Mouse (Mus musculus) hindbrain, embryonic 15.5 days (tissue): ENCODE results near the gene Foxp2. TPM values are rescaled to one million over a fixed set of nuclear protein-coding genes. Genes with fewer than 3 reads are reported as not detected.

Experiments used
- ATAC-seq: fragments of 200-750 bp; cut with Nextera tagmentation; 2 replicates; pipeline ENCODE4 v1.8.0; 2017; ENCODE audit warnings: low read depth, moderate number of reproducible peaks, moderate TSS enrichment; ENCODE audit not compliant: low FRiP score
- H3K27ac ChIP-seq: fragments of 300-500 bp; sonication (generic); replicated peaks from 2 replicates; pipeline ENCODE4 v1.5.1; 2015; ENCODE audit warnings: mild to moderate bottlenecking, inconsistent platforms
- H3K27me3 ChIP-seq: fragments of 300-500 bp; sonication (generic); 2 replicates; pipeline ENCODE4 v1.6.1; 2015; ENCODE audit warnings: control low read depth, inconsistent platforms
- H3K36me3 ChIP-seq: fragments of 300-500 bp; sonication (generic); 2 replicates; pipeline ENCODE4 v1.6.1; 2015; ENCODE audit warnings: control low read depth, inconsistent platforms
- H3K4me1 ChIP-seq: fragments of 300-500 bp; sonication (generic); replicated peaks from 2 replicates; pipeline ENCODE4 v1.6.1; 2015; ENCODE audit warnings: control low read depth, inconsistent platforms
- H3K4me2 ChIP-seq: fragments of 300-500 bp; sonication (generic); 2 replicates; pipeline ENCODE4 v1.6.1; 2015; ENCODE audit warnings: moderate library complexity, mild to moderate bottlenecking, inconsistent platforms
- H3K4me3 ChIP-seq: fragments of 300-500 bp; sonication (generic); 2 replicates; pipeline ENCODE4 v1.5.1; 2015; ENCODE audit warnings: mild to moderate bottlenecking, inconsistent platforms
- H3K9ac ChIP-seq: fragments of 300-500 bp; sonication (generic); 2 replicates; pipeline ENCODE4 v1.6.1; 2015; ENCODE audit warnings: inconsistent platforms
- H3K9me3 ChIP-seq: fragments of 300-500 bp; sonication (generic); 2 replicates; pipeline ENCODE4 v1.6.1; 2016; ENCODE audit warnings: control low read depth, inconsistent platforms
- WGBS: fragments of 180-500 bp; shearing (Covaris S2); methylation state at CpG from one replicate; pipeline ENCODE4 v1.1.7; 2015; 5-methylcytosine and 5-hydroxymethylcytosine counted together
- polyA plus RNA-seq: library from polyadenylated mRNA; unstranded; fragments of >200 nt; fragmentation: Nextera tagmentation; extraction: Ambion mirVana; gene quantifications from 2 replicates; pipeline ENCODE4 v1.2.1, GENCODE M21; 2015

Foxp2 gene
- polyA plus RNA-seq, 1 experiment from 2014 or later: 57.2 TPM

- Histone ChIP-seq H3K9me3 (no peaks in the 10 kb centered on the region), H3K4me1 (no peaks in the 10 kb centered on the region), H3K36me3 (no peaks in the 10 kb centered on the region), H3K4me3 (no peak overlapping the region), H3K9ac (no peak overlapping the region), H3K4me2 (no peak overlapping the region), H3K27ac (no peak overlapping the region), H3K27me3 (no peaks in the 10 kb centered on the region)
- no peak for ATAC-seq
- WGBS: 88% methylated on average over 2 of the region's 2 CpGs
Observed at GRCm38 (mm10) chr6:15130142-15130541, 229.0 kb downstream of the Foxp2 start.

- Histone ChIP-seq H3K4me2 (no peak overlapping the region), H3K36me3 (no peaks in the 10 kb centered on the region), H3K9me3 (no peaks in the 10 kb centered on the region), H3K27ac (no peak overlapping the region), H3K27me3 (no peaks in the 10 kb centered on the region), H3K4me3 (no peak overlapping the region), H3K9ac (no peak overlapping the region), H3K4me1 (no peaks in the 10 kb centered on the region)
- ATAC-seq: no peak
- WGBS: 54% methylated on average over 1 of the region's 1 CpGs
Observed at GRCm38 (mm10) chr6:15142094-15142493, 240.9 kb downstream of the Foxp2 start.

DNA sequence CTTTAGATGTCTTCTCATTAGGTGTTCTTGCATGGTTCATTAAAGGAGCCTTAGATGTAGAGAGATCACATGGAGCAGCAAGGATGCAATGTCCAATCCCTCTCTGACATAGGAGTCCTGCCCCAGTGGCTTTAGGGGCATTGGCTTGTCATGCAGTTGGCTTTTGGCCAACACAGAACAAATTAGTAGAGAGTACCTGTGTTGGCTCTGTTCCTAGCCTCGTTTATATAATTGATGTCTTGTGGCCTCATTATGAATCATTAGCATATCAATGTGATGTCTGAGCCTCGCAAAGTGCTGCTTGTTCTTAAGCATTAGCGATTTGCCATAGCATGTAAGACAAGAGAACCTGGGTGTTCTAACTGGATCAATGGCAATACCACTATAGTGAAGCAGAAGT is 250.5 kb downstream of the Foxp2 start:
- H3K36me3 ChIP-seq: no peaks in the 10 kb centered on the region
- no peaks in the 10 kb centered on the region for H3K9me3 ChIP-seq
- no peaks in the 10 kb centered on the region for H3K27me3 ChIP-seq
- H3K27ac ChIP-seq: no peak overlapping the region
- no peak overlapping the region for H3K4me3 ChIP-seq
- H3K4me2 ChIP-seq: no peak overlapping the region
- H3K9ac ChIP-seq: no peak overlapping the region
- no peaks in the 10 kb centered on the region for H3K4me1 ChIP-seq
- no peak for ATAC-seq
- 22% methylated on average over 3 of the region's 3 CpGs for WGBS

DNA sequence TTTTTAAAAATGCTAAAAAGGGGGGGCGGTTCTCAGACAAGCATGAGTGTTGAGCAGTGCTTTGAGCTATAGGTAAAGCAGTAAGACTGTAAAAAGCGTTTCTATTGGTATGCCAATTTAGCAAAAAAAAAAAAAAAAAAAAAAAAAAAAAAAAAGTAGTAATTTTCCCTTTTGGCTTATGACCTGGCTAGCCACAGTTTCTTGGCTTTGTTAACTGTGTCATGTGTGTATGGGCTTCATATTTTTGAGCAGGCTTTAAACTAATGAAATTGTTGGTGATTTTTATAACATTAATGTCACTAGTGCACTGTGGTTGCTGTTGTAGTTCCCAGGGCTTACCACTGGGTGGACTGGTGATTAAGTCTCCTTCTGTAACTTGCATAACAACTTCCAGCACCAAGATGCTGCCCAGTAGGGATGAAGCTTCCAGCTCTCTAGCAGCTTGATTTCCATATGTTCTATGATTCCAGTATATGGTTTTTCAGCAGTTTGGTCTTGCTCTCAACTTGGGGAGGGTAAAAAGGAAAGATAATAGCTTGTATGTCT is 262.4 kb downstream of the Foxp2 start:
- Histone ChIP-seq H3K36me3 (no peaks in the 10 kb centered on the region), H3K4me3 (no peak overlapping the region), H3K9ac (no peak overlapping the region), H3K27me3 (no peaks in the 10 kb centered on the region), H3K9me3 (no peaks in the 10 kb centered on the region), H3K27ac (no peak overlapping the region), H3K4me1 (no peaks in the 10 kb centered on the region), H3K4me2 (no peak overlapping the region)
- no peak for ATAC-seq
- 85% methylated on average over 2 of the region's 2 CpGs for WGBS

DNA sequence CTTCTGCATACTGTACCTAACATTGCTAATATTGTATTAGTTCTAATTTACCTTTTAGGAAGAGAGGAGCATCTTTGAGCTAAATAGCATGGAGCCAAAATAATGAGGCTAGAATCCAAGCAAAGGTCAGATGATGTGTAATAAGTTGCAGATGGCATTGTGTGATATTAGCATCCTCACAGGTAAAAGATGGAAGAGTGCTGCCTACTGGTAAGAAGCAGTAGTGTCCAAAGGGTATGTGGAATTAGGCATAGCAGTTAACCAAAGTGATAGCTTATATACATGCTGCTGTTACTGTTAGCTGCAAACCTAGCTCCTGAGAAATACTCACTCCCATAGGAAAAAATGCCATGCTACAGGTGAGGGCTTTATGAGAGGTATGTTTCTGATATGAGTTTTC is 275.6 kb downstream of the Foxp2 start:
- no peaks in the 10 kb centered on the region for H3K4me1 ChIP-seq
- no peak for ATAC-seq
- H3K27me3 ChIP-seq: no peaks in the 10 kb centered on the region

GRCm38 (mm10) chr6:15192877-15193276 is 291.7 kb downstream of the Foxp2 start:
- no peak for ATAC-seq
- peaks cover 6% of the 10 kb centered on the region; the same call in 1 of the 2 replicates for H3K4me1 ChIP-seq
- 71% methylated on average over 5 of the region's 5 CpGs for WGBS
- H3K27ac ChIP-seq: no peak overlapping the region
- H3K4me3 ChIP-seq: no peak overlapping the region
- 0 out of 2 replicates have a peak, but pooled peaks cover 3% of the 10 kb centered on the region for H3K27me3 ChIP-seq
- no peaks in the 10 kb centered on the region for H3K36me3 ChIP-seq
- H3K9me3 ChIP-seq: no peaks in the 10 kb centered on the region
- no peak overlapping the region for H3K9ac ChIP-seq
- no peak overlapping the region for H3K4me2 ChIP-seq

More for the DNA sequence above, 275.6 kb downstream of the Foxp2 start:
- H3K9me3 ChIP-seq: no peaks in the 10 kb centered on the region
- H3K9ac ChIP-seq: no peak overlapping the region
- no peaks in the 10 kb centered on the region for H3K36me3 ChIP-seq
- H3K4me2 ChIP-seq: no peak overlapping the region
- H3K27ac ChIP-seq: no peak overlapping the region
- no peak overlapping the region for H3K4me3 ChIP-seq

- H3K4me1 ChIP-seq: no peaks in the 10 kb centered on the region
- ATAC-seq: no peak
- H3K4me2 ChIP-seq: no peak overlapping the region
- 66% methylated on average over 10 of the region's 10 CpGs for WGBS
- no peaks in the 10 kb centered on the region for H3K27me3 ChIP-seq
- no peak overlapping the region for H3K9ac ChIP-seq
- no peak overlapping the region for H3K4me3 ChIP-seq
- H3K27ac ChIP-seq: no peak overlapping the region
- no peaks in the 10 kb centered on the region for H3K9me3 ChIP-seq
- no peaks in the 10 kb centered on the region for H3K36me3 ChIP-seq
Observed at GRCm38 (mm10) chr6:15242176-15242942, 341.2 kb downstream of the Foxp2 start.

GRCm38 (mm10) chr6:15257393-15257792 is 356.2 kb downstream of the Foxp2 start:
- Histone ChIP-seq H3K4me1 (peaks cover 5% of the 10 kb centered on the region; the same call in 1 of the 2 replicates), H3K36me3 (no peaks in the 10 kb centered on the region), H3K27me3 (no peaks in the 10 kb centered on the region), H3K9me3 (no peaks in the 10 kb centered on the region), H3K27ac (no peak overlapping the region), H3K9ac (no peak overlapping the region), H3K4me3 (no peak overlapping the region), H3K4me2 (peak overlapping the region; percentile 31)
- ATAC-seq: no peak
- whole genome bisulfite sequencing: 19% methylated on average over 7 of the region's 7 CpGs

DNA sequence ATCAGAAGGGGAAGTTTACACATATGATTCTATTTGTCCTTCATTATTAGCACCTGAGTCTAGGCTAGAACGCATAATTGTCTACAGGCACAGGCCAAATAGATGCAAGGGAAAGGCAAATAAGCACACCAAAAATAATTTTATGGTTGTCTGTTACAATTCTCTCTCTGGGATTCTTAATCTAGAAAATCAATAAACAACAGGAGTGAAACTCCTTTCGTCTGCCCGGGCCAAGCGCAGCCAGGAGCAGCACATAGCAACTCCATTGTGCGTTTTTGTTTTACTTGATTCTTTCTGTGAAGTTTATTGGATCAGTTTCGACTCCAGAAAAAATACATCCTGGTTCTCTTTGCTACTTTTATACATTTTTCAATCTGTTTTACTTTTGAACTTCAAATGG is 356.7 kb downstream of the Foxp2 start:
- Histone ChIP-seq H3K9ac (no peak overlapping the region), H3K4me1 (peaks cover 5% of the 10 kb centered on the region; the same call in 1 of the 2 replicates), H3K4me2 (peak overlapping the region; percentile 31), H3K9me3 (no peaks in the 10 kb centered on the region), H3K4me3 (no peak overlapping the region), H3K27ac (no peak overlapping the region), H3K27me3 (no peaks in the 10 kb centered on the region), H3K36me3 (no peaks in the 10 kb centered on the region)
- ATAC-seq: no peak
- 46% methylated on average over 6 of the region's 6 CpGs for WGBS

DNA sequence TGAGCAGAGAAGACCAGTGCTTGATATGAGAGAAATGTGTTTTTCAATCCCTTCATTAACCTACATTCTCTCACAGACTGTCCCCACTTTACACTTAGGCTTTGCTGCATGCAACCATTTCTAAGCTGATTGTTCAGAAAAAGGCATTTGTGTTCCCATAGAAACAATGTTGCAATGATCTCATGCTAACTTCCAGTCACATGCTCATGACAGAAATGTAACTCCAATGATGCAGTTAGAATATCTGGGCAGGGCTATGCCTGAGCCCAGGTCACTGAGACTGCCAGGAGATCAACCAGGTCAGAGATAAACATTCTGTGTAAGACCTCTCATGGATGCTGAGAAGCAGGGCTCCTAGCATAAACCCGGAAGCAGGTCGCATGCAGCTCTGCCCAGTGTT is 367.0 kb downstream of the Foxp2 start:
- Histone ChIP-seq H3K4me1 (no peaks in the 10 kb centered on the region), H3K9me3 (no peaks in the 10 kb centered on the region), H3K4me2 (no peak overlapping the region), H3K36me3 (no peaks in the 10 kb centered on the region), H3K27ac (no peak overlapping the region), H3K4me3 (no peak overlapping the region), H3K27me3 (no peaks in the 10 kb centered on the region), H3K9ac (no peak overlapping the region)
- WGBS: 86% methylated on average over 2 of the region's 2 CpGs
- no peak for ATAC-seq

DNA sequence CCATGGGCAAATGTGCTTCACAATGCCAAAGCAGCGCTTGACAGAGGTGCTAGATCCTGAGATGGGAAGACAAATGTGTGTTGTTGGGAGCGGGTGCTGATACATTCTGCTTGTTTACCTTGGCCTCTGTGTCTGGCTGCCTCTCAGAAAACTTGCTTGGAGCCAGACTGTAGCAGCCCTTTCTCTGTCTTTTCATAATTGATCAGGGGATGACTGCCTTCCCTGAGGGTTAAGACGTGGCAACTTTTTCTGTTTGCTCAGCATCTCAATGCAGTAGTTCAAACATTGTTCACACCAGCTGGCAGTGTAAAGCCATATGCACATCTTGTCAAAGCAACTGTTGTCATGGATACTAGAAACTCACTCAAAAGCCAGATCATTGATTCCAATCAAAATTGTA is 384.1 kb downstream of the Foxp2 start:
- Histone ChIP-seq H3K27ac (no peak overlapping the region), H3K9me3 (no peaks in the 10 kb centered on the region), H3K27me3 (no peaks in the 10 kb centered on the region), H3K4me1 (0 out of 2 replicates have a peak, but pooled peaks cover 4% of the 10 kb centered on the region), H3K4me2 (no peak overlapping the region), H3K36me3 (no peaks in the 10 kb centered on the region), H3K4me3 (no peak overlapping the region), H3K9ac (no peak overlapping the region)
- ATAC-seq: peak; percentile 51; the same call in 1 of the 2 replicates
- WGBS: 34% methylated on average over 3 of the region's 3 CpGs

- H3K9me3 ChIP-seq: no peaks in the 10 kb centered on the region
- H3K4me1 ChIP-seq: no peaks in the 10 kb centered on the region
- H3K9ac ChIP-seq: no peak overlapping the region
- H3K4me3 ChIP-seq: no peak overlapping the region
- no peak for ATAC-seq
- no peaks in the 10 kb centered on the region for H3K36me3 ChIP-seq
- no peaks in the 10 kb centered on the region for H3K27me3 ChIP-seq
- 83% methylated on average over 5 of the region's 5 CpGs for WGBS
- H3K4me2 ChIP-seq: no peak overlapping the region
- no peak overlapping the region for H3K27ac ChIP-seq
Observed at GRCm38 (mm10) chr6:15294081-15294480, 392.9 kb downstream of the Foxp2 start.
